Mouse (Mus musculus) embryonic stem cell, embryonic (primary cell): ENCODE data around the gene Dact1.

Experiments
- CTCF ChIA-PET, 4 experiments: fragments of 300-600 bp in 2 of 4; fragments of 350-600 bp in 2 of 4; sonication (Branson Sonifier 250); formaldehyde crosslinking; loops; one replicate each; lab custom pipeline; 2022; ENCODE audit warnings: inconsistent platforms in 2 of 4; lab: Charles Lee
- POLR2A ChIA-PET, 4 experiments: fragments of 300-600 bp in 2 of 4; fragments of 350-600 bp in 2 of 4; sonication (Branson Sonifier 250); formaldehyde crosslinking; loops; one replicate each; lab custom pipeline; 2022; ENCODE audit warnings: antibody characterized with exemption in 4 of 4, inconsistent platforms in 1 of 4; lab: Charles Lee

The Dact1 gene

DNA sequence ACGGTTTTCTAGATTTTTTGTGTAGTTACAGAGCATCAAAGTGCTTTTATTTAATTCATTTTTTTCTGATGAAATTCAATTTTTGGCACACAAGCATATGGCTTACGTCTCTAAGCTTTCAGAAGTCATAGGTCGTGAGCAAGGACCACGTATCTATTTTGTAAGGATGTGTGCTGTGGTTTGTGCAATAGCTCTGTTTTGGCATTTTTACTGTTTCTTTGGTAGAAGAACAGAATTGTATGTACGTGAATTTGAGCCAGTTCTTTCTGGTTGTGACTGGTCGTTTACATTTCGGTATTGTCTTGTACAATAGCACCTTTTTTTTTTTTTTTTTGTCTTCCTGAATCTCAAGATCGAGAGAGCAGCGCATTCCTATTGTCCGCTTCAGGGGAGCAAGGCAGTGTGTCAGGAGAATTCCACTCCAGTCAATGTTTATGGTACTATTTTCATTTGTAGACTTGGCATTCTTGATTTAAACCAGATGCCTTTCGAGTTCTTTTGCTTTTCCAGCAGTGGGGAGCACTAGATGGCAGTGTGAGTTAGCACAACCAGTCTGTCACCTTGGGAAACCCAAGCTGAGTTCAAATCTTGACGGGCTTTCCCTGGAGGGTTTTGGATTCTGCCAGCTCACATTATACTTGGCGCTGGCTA lies 1.7 kb downstream of the Dact1 start:
- CTCF ChIA-PET, result interaction anchor here (0.6 to 2.2 kb wide), 11 partner anchors 14 to 396 kb away, joined by 3 to 11 read pairs (median 3); no protein-coding TSS in a partner anchor
- POLR2A ChIA-PET, result interaction anchor here (0.7 to 6.0 kb wide), 34 partner anchors 11 to 391 kb away, joined by 3 to 38 read pairs (median 3); partner anchors contain the start of gene Arid4a (in 1 of the 4)

DNA sequence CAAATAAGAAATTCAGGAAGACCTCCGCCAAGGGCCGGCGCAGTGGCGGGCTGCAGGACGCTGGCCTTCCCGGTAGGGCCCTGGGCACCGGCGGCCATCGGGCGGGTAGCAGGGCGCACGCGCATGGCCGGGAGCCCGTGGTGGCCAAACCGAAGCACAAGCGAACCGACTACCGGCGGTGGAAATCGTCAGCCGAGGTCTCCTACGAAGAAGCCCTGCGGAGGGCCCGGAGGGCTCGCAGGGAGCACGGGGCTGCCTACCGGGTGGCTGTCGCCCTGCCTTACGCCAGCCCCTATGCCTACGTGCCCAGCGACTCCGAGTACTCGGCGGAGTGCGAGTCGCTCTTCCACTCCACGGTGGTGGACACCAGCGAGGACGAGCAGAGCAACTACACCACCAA lies 8.6 kb downstream of the Dact1 start:
- ChIA-PET CTCF (no interaction called here), POLR2A (interaction anchor here in 3 of 4 experiments (0.6 to 1.2 kb wide), 5 partner anchors 9 to 208 kb away, joined by 3 to 6 read pairs (median 3); partner anchors contain the start of gene Dact1 (in 2 of the 3))

DNA sequence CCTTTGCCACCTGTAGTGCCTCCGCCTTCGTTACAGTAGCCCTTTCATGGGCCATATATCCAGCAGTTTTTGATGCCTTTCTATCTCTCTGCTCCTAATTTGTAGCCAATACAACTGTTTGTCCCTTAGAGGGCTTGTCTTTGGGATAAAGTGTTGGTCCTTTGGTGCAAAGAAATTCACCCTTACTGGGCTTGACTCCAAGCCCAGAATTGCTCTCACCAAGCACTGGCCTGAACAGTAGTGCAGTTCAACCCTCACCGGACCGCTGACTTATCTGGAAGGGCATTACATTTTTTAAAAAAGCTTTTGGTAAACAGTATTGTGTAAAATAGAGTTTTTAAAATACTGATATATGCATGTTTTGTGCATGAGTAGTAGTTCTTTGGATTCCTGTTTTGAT lies 9.9 kb downstream of the Dact1 start:
- ChIA-PET POLR2A (no interaction called here), CTCF (no interaction called here)

DNA sequence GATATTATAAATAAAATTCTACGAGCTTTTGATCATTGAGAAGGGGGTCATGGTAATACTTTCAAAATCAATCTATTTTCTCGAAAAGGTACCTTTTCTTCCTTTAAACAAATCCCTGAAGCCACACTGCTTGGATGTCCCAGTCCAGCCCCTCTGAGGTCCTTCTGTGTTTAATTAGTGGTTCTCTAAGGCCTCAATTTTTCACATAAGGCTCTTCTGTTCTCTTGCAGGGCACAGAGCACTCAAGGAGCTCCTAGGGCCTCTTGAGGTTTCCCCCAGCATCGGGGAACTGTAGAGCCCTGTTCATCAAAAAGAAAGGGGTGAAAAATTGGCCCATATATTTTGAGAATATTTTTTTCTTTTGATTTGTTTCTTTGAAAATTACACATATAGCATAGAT lies 23.0 kb downstream of the Dact1 start:
- ChIA-PET CTCF (interaction anchor here in 2 of 4 experiments (0.6 to 1.1 kb wide), 2 partner anchors 23 to 148 kb away, joined by 3 read pairs; partner anchors contain the start of gene Dact1 (in 1 of the 2)), POLR2A (interaction anchor here in 1 of 4 experiments (0.6 to 2.1 kb wide), 4 partner anchors 9 to 396 kb away, joined by 3 to 6 read pairs (median 4); partner anchors contain the start of gene Dact1)

DNA sequence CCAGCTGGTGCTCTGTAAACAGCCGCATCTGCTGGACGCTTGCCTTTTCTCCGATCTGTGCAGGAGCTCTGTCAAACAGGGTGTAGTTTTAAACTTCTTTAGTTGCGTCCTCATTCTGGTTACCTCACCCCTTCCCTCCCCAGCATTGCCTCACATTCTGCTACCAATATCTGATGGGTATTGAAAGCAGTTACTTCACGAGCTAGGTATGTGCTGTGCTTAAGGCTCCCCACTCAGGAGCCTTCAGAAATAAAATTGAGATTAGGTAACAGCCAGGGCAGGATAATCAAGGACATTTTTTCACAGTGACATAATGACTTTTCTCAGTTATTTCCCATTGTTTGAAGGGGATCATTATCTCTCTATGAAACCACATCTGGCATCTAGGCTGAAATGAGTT lies 23.9 kb downstream of the Dact1 start:
- ChIA-PET POLR2A (interaction anchor here in 1 of 4 experiments (0.7 to 1.8 kb wide), 2 partner anchors 25 to 38 kb away, joined by 4 to 6 read pairs; partner anchors contain the start of gene Dact1), CTCF (no interaction called here)

DNA sequence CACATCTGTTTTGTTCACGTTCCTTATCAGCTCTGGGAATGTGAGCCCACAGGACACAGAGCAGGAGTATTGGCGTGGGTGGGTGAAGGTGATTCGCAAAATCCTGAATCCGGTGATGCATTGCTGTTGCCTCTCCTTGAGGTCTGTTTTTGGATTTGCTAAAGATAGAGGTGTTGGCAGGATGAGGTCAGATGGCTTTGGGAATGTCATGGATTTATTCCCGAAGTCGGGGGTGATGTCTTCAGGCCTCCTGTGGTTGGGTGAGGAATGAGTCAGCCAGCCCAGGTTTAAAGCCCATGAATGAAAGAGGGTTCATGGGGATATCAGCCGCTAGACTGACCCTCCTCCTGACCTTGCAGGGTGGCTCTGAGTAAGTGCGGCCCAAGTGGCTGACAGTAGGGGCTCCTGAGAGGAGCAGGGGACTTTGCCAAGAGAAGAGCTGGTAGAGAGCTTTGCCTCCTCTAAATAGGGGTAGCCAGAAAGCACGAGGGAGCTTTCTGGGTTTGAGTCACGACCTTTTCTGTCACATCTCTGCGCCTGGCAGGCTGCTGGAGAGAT lies 27.4 kb downstream of the Dact1 start:
- ChIA-PET POLR2A (interaction anchor here in 1 of 4 experiments (0.5 kb wide), 1 partner anchor 793 kb away, joined by 4 read pairs; no protein-coding TSS in a partner anchor), CTCF (interaction anchor here in 2 of 4 experiments (0.6 to 0.7 kb wide), 2 partner anchors 42 to 300 kb away, joined by 3 read pairs; no protein-coding TSS in a partner anchor)

DNA sequence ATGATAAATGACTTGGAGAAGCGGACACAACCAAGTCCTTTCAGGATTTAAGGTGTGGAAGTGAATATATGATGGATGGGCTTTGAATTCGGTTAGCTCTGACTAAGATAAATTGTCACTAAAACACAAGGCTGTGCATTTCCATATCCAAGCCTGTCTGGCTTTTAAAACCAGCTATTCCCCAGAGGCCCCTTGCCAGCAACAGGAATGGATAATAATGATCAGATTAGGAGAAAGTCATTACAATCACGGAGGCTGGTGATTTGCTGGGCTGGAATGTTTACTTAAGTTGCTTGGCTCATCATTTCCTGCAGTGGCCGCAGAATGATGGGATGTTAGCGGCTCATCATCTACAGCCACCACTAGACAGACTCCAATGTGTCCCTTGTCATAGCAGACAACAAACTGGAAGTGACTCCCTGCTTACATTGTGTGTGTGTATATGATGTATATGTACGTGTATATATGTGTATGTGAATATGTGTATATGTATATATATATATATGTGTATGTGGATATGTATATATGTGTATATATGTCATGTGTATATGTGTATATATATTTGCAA lies 28.3 kb downstream of the Dact1 start:
- POLR2A ChIA-PET, result interaction anchor here in 1 of 4 experiments (0.5 kb wide), 1 partner anchor 794 kb away, joined by 4 read pairs; no protein-coding TSS in a partner anchor
- CTCF ChIA-PET, result no interaction called here

DNA sequence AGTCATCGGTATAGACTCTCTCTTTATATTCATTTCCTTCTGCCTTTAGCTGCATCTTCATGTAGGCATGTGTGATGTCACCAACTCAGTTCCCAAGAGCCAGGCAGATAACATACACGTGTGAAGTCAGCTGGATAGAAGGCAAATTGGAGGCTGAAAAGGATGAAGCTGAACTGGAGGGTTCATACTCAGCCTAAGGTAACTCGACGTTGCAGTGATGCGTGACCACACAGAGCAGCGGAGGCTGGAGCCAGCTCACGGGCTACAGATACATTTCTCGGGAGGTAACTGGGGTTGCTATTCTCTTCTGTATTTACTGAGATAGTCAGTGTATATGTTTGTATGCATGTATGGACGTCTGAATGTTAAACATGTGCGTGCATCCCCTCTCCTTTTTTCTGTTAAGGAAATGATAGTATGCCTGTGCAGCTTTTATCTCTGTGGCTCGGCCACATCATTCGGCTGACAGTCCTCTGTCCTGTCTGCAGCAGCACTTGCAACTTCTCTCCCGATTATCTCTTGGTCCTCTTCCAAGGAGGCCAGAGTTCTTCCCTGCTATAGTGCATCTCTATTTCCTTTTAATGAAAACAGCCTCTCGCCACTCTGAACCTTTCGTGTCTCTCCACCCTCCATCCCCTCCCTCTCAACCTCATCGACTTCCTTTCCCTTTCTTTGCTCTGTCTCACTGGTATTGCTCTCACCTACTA lies 29.6 kb downstream of the Dact1 start:
- CTCF ChIA-PET, result no interaction called here
- POLR2A ChIA-PET, result interaction anchor here in 2 of 4 experiments (0.6 to 1.8 kb wide), 2 partner anchors 10 to 88 kb away, joined by 5 to 6 read pairs; no protein-coding TSS in a partner anchor

DNA sequence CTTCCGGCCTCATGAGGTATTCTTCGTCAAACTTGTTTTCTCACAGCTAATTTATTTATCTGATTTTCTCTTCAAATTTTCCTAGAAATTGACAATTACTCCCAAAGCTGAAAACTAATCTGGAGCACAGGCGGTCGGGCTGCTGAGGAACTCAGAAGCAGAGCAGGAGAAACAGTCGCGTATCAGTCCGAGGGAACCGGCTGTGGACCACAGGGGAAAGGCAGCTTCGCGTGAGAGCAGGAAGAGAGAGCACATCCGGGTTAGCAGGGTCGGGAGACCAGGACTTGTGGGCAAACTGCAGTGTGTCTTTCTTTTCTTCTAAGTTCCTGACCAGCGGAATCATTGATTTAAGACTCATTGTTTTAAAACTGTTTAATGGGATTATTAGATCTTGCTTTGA lies 32.7 kb downstream of the Dact1 start:
- POLR2A ChIA-PET, result interaction anchor here in 2 of 4 experiments (0.6 to 0.7 kb wide), 4 partner anchors 30 to 1605 kb away, joined by 3 to 11 read pairs (median 3); no protein-coding TSS in a partner anchor
- CTCF ChIA-PET, result no interaction called here

DNA sequence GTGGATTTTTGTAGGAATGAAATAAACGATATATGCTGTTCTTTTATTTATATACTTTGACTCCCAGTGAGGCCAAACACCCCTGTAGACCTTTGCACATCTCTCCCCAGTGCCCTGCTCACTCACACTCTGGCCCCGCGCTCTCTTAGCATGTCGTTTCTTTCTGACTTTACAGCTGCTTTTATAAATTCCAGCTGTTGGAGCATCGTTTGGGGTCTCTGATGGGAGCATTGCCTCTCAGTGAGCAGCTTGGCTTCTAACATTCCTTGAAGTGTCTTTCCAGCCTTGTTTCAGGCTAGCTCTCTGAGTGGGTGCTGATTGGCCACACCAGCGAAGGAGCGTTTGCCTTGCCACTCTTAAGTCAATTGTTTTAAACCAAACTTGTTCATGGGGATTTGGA lies 35.8 kb downstream of the Dact1 start:
- CTCF ChIA-PET, result no interaction called here
- POLR2A ChIA-PET, result no interaction called here

DNA sequence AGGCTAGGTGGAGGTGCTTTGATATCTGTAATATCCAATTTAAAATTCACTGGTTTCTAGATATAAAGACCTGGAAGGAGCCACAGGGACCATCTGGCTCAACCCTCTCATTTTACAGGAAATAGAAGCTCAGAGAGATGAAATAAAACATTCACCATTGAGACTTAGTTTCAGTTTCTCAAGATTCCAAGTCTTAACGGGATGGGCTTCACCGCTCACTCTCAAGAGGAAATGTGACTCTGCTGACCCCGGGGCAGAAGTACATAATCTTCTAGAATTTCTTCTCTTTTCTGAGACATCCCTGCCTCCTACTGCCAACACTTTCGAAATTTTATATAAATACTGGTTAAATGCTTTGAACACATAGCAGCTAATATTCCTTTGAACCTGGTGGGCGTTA lies 36.4 kb downstream of the Dact1 start:
- POLR2A ChIA-PET, result no interaction called here

DNA sequence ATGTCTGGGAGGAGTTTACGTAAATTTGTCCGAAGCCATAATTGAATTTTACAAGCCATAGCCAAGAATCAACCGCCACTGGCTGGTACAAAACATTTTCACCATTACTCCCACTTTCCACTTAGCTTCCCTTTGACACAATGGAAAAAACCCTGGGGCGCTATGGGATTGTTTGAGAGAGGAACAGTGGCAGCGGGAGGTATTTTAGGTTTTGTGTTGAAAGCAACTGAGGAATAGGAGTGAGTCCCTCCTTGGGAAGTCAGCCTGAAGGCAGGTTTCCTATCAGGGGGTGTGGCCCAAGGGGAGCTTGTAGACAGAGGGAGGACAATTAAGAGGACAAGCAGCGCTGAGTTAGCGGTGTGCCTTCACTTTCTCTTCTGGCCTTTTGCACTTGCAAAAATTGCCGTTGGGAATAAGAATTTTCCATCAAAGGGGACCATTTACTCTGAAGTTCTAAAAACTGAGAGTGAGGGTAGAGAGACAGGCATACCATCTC lies 38.8 kb downstream of the Dact1 start:
- ChIA-PET CTCF (interaction anchor here in 1 of 4 experiments (1.0 kb wide), 1 partner anchor 36 kb away, joined by 3 read pairs; no protein-coding TSS in a partner anchor), POLR2A (interaction anchor here in 3 of 4 experiments (0.5 to 2.1 kb wide), 8 partner anchors 9 to 508 kb away, joined by 3 to 6 read pairs (median 3); partner anchors contain the start of gene Dact1 (in 1 of the 3))

More for the DNA sequence above, 36.4 kb downstream of the Dact1 start:
- CTCF ChIA-PET, result no interaction called here

DNA sequence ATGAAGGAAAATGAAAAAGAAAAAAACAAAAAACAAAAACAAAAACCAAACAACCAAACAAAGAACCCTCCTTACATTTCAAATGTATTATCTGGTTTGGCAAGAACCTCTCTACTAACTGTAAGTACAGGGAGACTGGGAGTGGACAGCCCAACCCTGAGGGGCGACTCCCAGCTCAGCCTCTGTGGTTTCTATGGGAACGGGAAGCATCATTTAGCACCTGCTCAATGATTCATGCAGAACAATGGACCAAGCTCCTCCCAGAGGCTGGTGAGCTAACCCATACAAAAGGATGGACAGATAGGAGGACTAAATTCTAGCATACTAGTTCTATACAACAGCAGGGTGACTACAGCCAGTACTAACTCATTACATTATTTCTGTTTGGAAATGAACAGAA lies 40.4 kb downstream of the Dact1 start:
- ChIA-PET POLR2A (interaction anchor here in 2 of 4 experiments (0.6 to 2.1 kb wide), 3 partner anchors 10 to 150 kb away, joined by 3 to 6 read pairs (median 3); no protein-coding TSS in a partner anchor), CTCF (no interaction called here)

DNA sequence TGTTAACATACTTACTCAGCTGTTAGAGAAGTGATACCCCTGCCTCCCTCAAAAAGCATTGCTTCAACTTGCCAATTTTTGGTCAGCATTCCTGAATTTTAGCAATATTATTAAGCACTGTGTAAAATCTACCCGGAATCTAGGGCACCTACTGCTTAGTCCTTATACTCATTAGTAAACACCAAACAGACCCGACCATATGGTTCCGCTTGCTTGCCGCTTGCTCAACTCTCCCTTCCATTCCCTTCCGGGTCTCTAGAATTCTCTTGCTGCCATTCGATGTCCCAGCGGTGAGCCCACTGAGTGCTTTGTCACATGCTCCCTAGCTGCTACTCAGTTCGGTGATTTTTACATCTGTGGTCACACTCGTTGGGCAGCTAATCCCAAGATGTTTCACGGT lies 45.0 kb downstream of the Dact1 start:
- ChIA-PET CTCF (interaction anchor here in 1 of 4 experiments (0.7 kb wide), 1 partner anchor 219 kb away, joined by 3 read pairs; no protein-coding TSS in a partner anchor), POLR2A (interaction anchor here in 1 of 4 experiments (1.2 kb wide), 1 partner anchor 23 kb away, joined by 3 read pairs; no protein-coding TSS in a partner anchor)

DNA sequence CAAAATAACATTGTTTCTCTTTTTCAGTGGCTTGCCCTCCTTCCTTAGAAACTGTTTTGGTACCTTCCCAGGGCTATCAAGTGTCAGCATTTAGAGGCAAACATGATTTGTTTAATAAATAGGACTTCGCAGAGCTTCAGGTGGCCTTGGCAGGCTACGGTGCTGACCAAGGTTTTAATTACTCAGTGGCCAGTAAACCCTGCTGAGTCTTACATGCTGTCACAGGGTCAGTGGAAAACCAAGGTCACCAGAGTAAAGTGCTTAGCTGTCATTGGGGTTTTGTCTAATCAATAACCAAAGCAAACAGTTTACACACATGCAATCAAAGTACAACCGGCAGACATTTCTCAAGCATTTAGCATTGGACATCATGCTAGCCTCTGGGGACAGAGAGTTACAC lies 45.4 kb downstream of the Dact1 start:
- POLR2A ChIA-PET, result interaction anchor here in 1 of 4 experiments (1.2 kb wide), 1 partner anchor 23 kb away, joined by 3 read pairs; no protein-coding TSS in a partner anchor
- CTCF ChIA-PET, result interaction anchor here in 1 of 4 experiments (0.7 kb wide), 1 partner anchor 218 kb away, joined by 3 read pairs; no protein-coding TSS in a partner anchor

DNA sequence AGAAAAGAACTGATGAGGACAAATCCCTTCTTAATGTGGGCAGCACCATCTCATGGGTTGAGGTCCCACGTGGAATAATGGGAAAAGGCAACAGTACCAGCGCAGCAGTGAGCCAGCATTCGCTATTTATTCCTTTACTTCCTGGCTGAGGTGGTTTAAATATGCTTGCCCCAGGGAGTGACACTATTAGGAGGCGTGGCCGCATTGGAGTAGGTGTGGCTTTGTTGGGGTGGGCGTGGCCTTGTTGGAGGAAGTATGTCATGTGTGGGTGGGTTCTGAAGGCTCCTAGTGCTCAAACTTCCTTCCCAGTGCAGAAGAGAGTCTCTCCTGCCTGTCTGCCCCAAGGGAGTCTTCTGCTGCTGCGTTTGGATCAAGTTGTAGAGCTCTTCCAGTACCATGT lies 51.9 kb downstream of the Dact1 start:
- CTCF ChIA-PET, result interaction anchor here in 2 of 4 experiments (0.5 to 0.6 kb wide), 2 partner anchors 51 to 876 kb away, joined by 3 to 5 read pairs; no protein-coding TSS in a partner anchor
- POLR2A ChIA-PET, result interaction anchor here in 1 of 4 experiments (0.8 kb wide), 1 partner anchor 18 kb away, joined by 3 read pairs; no protein-coding TSS in a partner anchor

DNA sequence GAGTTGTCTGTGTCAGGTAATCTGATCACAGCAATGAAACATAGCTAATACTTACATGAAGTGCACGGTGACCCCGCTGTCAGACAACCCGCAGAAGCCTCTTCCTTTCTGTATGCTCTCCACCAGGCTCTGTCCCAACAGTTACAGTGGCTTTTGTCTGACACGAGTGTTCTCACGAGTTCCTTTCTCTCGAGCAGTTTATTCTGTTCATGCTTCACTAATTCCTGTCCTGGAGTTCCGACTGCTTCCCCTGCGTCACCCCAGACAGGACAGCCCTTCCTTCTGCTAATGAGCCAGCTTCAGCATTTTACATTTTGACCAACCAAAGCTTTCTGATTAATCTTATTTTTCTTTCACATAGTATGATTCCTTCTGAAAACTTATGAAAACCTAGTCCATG lies 52.7 kb downstream of the Dact1 start:
- CTCF ChIA-PET, result interaction anchor here in 1 of 4 experiments (0.6 kb wide), 1 partner anchor 87 kb away, joined by 3 read pairs; no protein-coding TSS in a partner anchor
- POLR2A ChIA-PET, result interaction anchor here in 1 of 4 experiments (0.8 kb wide), 1 partner anchor 17 kb away, joined by 3 read pairs; no protein-coding TSS in a partner anchor

DNA sequence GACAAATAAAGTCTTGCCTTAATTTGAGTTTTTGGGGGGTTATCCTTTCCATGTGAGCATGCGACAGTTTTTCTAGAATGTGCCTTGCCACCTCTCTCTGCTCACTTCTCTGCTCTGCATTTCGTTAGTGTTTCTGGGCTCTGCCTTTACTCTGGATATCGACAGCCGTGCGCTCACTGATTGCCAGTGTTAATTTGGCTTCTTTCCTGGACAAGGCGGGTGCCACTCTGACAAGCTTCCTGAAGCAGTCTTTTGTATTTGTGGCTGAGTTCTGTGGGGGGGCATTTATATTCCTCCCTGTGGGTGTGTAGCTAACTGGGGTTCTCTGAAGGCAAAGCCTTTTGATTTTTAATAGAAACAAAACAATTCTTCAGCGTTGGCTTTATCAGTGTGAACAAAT lies 54.4 kb downstream of the Dact1 start:
- CTCF ChIA-PET, result no interaction called here
- POLR2A ChIA-PET, result no interaction called here
